ENCODE assay signal across 7 mouse cellular contexts in genomic region chr1:58030156-58030871, GRCm38 (mm10). TPM values are rescaled to one million over a fixed set of nuclear protein-coding genes. Genes with fewer than 3 reads are reported as not detected.
DNase-seq lines count a peak whose midpoint lies in the region; ATAC-seq and TF ChIP-seq lines count a peak whose summit lies in the region.

No protein-coding gene starts in this region.

- no peak for TF ChIP-seq POLR2A in limb, embryonic 14.5 days (IDR thresholded peaks at IDR 0.05; ENCODE audit: borderline replicate concordance, extremely low read depth, insufficient read depth, insufficient read length)

- no peak for ATAC-seq in embryonic facial prominence, embryonic 12.5 days (ENCODE audit: insufficient number of reproducible peaks, insufficient read depth, low FRiP score, low TSS enrichment)
- peak; percentile 80 for ATAC-seq in kidney, embryonic 14.5 days (ENCODE audit: low FRiP score, low TSS enrichment)
- ATAC-seq in limb, embryonic 14.5 days (ENCODE audit: low FRiP score, low read depth): peak; percentile 44; the same call in 1 of the 2 replicates
- ATAC-seq in midbrain, embryonic 16.5 days: peak; percentile 75

- WGBS in embryonic facial prominence, embryonic 12.5 days: 21% methylated on average over 13 of the region's 13 CpGs
- WGBS in kidney, embryonic 14.5 days: 18% methylated on average over 13 of the region's 13 CpGs
- WGBS in limb, embryonic 14.5 days: 23% methylated on average over 13 of the region's 13 CpGs
- 36% methylated on average over 13 of the region's 13 CpGs for WGBS in midbrain, embryonic 16.5 days

- no peak overlapping the region for H3K9ac ChIP-seq in embryonic facial prominence, embryonic 12.5 days
- peak overlapping the region; percentile 25; the same call in 1 of the 2 replicates for H3K9ac ChIP-seq in kidney, embryonic 14.5 days (ENCODE audit: low read depth, low read length)
- 0 out of 2 replicates have a peak overlapping the region, but pooled peaks have one; percentile 18 for H3K9ac ChIP-seq in limb, embryonic 14.5 days (ENCODE audit: low read depth, low read length, severe bottlenecking)
- H3K9ac ChIP-seq in midbrain, embryonic 16.5 days (ENCODE audit: low read depth, low read length): no peak overlapping the region

- H3K27ac ChIP-seq in embryonic facial prominence, embryonic 12.5 days: no peak overlapping the region
- no peak overlapping the region for H3K27ac ChIP-seq in kidney, embryonic 14.5 days (ENCODE audit: low read depth, low read length)
- no peak overlapping the region for H3K27ac ChIP-seq in limb, embryonic 14.5 days (replicated peaks; ENCODE audit: low read depth, low read length)
- H3K27ac ChIP-seq in midbrain, embryonic 16.5 days (ENCODE audit: low read length): no peak overlapping the region

- no peaks in the 10 kb centered on the region for H3K27me3 ChIP-seq in embryonic facial prominence, embryonic 12.5 days
- H3K27me3 ChIP-seq in kidney, embryonic 14.5 days (ENCODE audit: control insufficient read depth, insufficient read depth, low read length): no peaks in the 10 kb centered on the region
- H3K27me3 ChIP-seq in limb, embryonic 14.5 days (ENCODE audit: control insufficient read depth, insufficient read depth, low read length): no peaks in the 10 kb centered on the region
- no peaks in the 10 kb centered on the region for H3K27me3 ChIP-seq in midbrain, embryonic 16.5 days (ENCODE audit: control insufficient read depth, insufficient read depth, low read depth, low read length)

- H3K4me1 ChIP-seq in embryonic facial prominence, embryonic 12.5 days: peaks cover 11% of the 10 kb centered on the region; the same call in 1 of the 2 replicates
- H3K4me1 ChIP-seq in kidney, embryonic 14.5 days (ENCODE audit: control insufficient read depth, insufficient read depth, low read length): peaks cover 7% of the 10 kb centered on the region; the same call in 1 of the 2 replicates
- H3K4me1 ChIP-seq in limb, embryonic 14.5 days (ENCODE audit: control insufficient read depth, insufficient read depth, low read length): peaks cover 13% of the 10 kb centered on the region
- H3K4me1 ChIP-seq in midbrain, embryonic 16.5 days (ENCODE audit: control insufficient read depth, insufficient read depth, low read length): 0 out of 2 replicates have a peak, but pooled peaks cover 2% of the 10 kb centered on the region

- H3K4me2 ChIP-seq in embryonic facial prominence, embryonic 12.5 days (replicated peaks): peak overlapping the region; percentile 40
- H3K4me2 ChIP-seq in kidney, embryonic 14.5 days (replicated peaks; ENCODE audit: low read depth, low read length): peak overlapping the region; percentile 53
- peak overlapping the region; percentile 43 for H3K4me2 ChIP-seq in limb, embryonic 14.5 days (replicated peaks; ENCODE audit: low read depth, low read length, severe bottlenecking)
- peak overlapping the region; percentile 24; the same call in 1 of the 2 replicates for H3K4me2 ChIP-seq in midbrain, embryonic 16.5 days (ENCODE audit: low read length)

- H3K4me3 ChIP-seq in embryonic facial prominence, embryonic 12.5 days: peak overlapping the region; percentile 16; the same call in 1 of the 2 replicates
- peak overlapping the region; percentile 31 for H3K4me3 ChIP-seq in kidney, embryonic 14.5 days (ENCODE audit: low read length)
- peak overlapping the region; percentile 18 for H3K4me3 ChIP-seq in limb, embryonic 14.5 days (replicated peaks; ENCODE audit: low read length)
- no peak overlapping the region; the same call in 1 of the 2 replicates for H3K4me3 ChIP-seq in midbrain, embryonic 16.5 days (ENCODE audit: low read depth, low read length)

- H3K36me3 ChIP-seq in embryonic facial prominence, embryonic 12.5 days: no peaks in the 10 kb centered on the region
- H3K36me3 ChIP-seq in kidney, embryonic 14.5 days (ENCODE audit: control insufficient read depth, insufficient read depth, low read length): 0 out of 2 replicates have a peak, but pooled peaks cover 5% of the 10 kb centered on the region
- peaks cover 5% of the 10 kb centered on the region; the same call in 1 of the 2 replicates for H3K36me3 ChIP-seq in limb, embryonic 14.5 days (ENCODE audit: control insufficient read depth, insufficient read depth, low read length)
- no peaks in the 10 kb centered on the region for H3K36me3 ChIP-seq in midbrain, embryonic 16.5 days (ENCODE audit: control insufficient read depth, insufficient read depth, low read length)

- H3K9me3 ChIP-seq in embryonic facial prominence, embryonic 12.5 days: no peaks in the 10 kb centered on the region
- no peaks in the 10 kb centered on the region for H3K9me3 ChIP-seq in kidney, embryonic 14.5 days (ENCODE audit: control insufficient read depth, low read length)
- H3K9me3 ChIP-seq in limb, embryonic 14.5 days (ENCODE audit: control insufficient read depth, low read length): no peaks in the 10 kb centered on the region
- H3K9me3 ChIP-seq in midbrain, embryonic 16.5 days (replicated peaks; ENCODE audit: control insufficient read depth, low read length, poor library complexity, severe bottlenecking): no peaks in the 10 kb centered on the region

- peak; percentile 68 to 78 for DNase-seq in adrenal gland, postnatal 36 days
- DNase-seq in heart, adult 9 months (ENCODE audit: low spot score in 2 of 2): peak; percentile 88 to 92
- peak; percentile 60 for DNase-seq in limb, embryonic 14.5 days (ENCODE audit: low spot score)
- DNase-seq in urinary bladder, adult 2 months (ENCODE audit: low spot score): peak; percentile 47

RNA-seq across cellular contexts. Expression of gene Aox1, which starts 0.6 kb away (rescaled TPM):
- 10 to 100 TPM; 26.6 to 47.2 TPM for total RNA-seq in adrenal gland, postnatal 36 days (2021)
- 0.10 and 0.13 TPM in 2 replicates for polyA plus RNA-seq in embryonic facial prominence, embryonic 12.5 days (2016; fragmentation: Nextera tagmentation; extraction: Ambion mirVana)
- polyA plus RNA-seq in kidney, embryonic 14.5 days (2014; fragmentation: Nextera tagmentation; extraction: Ambion mirVana): 0.11 and 0.23 TPM in 2 replicates
- 0.98 and 1.2 TPM in 2 replicates for polyA plus RNA-seq in limb, embryonic 14.5 days (2012; rRNA removed)
- polyA plus RNA-seq in limb, embryonic 14.5 days (2014; fragmentation: Nextera tagmentation; extraction: Ambion mirVana): 0.59 and 0.80 TPM in 2 replicates
- polyA plus RNA-seq in midbrain, embryonic 16.5 days (2015; fragmentation: Nextera tagmentation; extraction: Ambion mirVana): 0.11 and 0.18 TPM in 2 replicates
- polyA plus RNA-seq in urinary bladder, adult 2 months (2012; rRNA removed): 29.5 and 30.5 TPM in 2 replicates

RNA-seq across cellular contexts. Expression of gene Kctd18, which starts 11.6 kb away (rescaled TPM):
- total RNA-seq in adrenal gland, postnatal 36 days (2021): 10 to 100 TPM in 1 of 2 experiments, 1 to 10 TPM in 1; 9.4 to 12.5 TPM
- polyA plus RNA-seq in embryonic facial prominence, embryonic 12.5 days (2016; fragmentation: Nextera tagmentation; extraction: Ambion mirVana): 24.8 and 26.1 TPM in 2 replicates
- polyA plus RNA-seq in kidney, embryonic 14.5 days (2014; fragmentation: Nextera tagmentation; extraction: Ambion mirVana): 10.3 and 16.1 TPM in 2 replicates
- polyA plus RNA-seq in limb, embryonic 14.5 days (2012; rRNA removed): 34.0 and 35.3 TPM in 2 replicates
- polyA plus RNA-seq in limb, embryonic 14.5 days (2014; fragmentation: Nextera tagmentation; extraction: Ambion mirVana): 21.1 and 23.3 TPM in 2 replicates
- polyA plus RNA-seq in midbrain, embryonic 16.5 days (2015; fragmentation: Nextera tagmentation; extraction: Ambion mirVana): 31.3 and 34.5 TPM in 2 replicates
- polyA plus RNA-seq in urinary bladder, adult 2 months (2012; rRNA removed): 20.7 and 22.2 TPM in 2 replicates

RNA-seq across cellular contexts. Expression of gene Sgo2a, which starts 34.5 kb away (rescaled TPM):
- 1 to 10 TPM; 1.3 to 1.5 TPM for total RNA-seq in adrenal gland, postnatal 36 days (2021)
- polyA plus RNA-seq in embryonic facial prominence, embryonic 12.5 days (2016; fragmentation: Nextera tagmentation; extraction: Ambion mirVana): 22.4 and 24.2 TPM in 2 replicates
- 19.6 and 23.7 TPM in 2 replicates for polyA plus RNA-seq in kidney, embryonic 14.5 days (2014; fragmentation: Nextera tagmentation; extraction: Ambion mirVana)
- polyA plus RNA-seq in limb, embryonic 14.5 days (2012; rRNA removed): 11.1 and 13.2 TPM in 2 replicates
- 16.4 and 18.0 TPM in 2 replicates for polyA plus RNA-seq in limb, embryonic 14.5 days (2014; fragmentation: Nextera tagmentation; extraction: Ambion mirVana)
- polyA plus RNA-seq in midbrain, embryonic 16.5 days (2015; fragmentation: Nextera tagmentation; extraction: Ambion mirVana): 2.0 and 3.2 TPM in 2 replicates
- polyA plus RNA-seq in urinary bladder, adult 2 months (2012; rRNA removed): 0.76 and 1.1 TPM in 2 replicates

Comparison
In these comparisons a context has a peak if more than half of its experiments do, and no peak if none do; other contexts are left out.
1. H3K9ac ChIP-seq: peak in kidney, embryonic 14.5 days (single experiment) and limb, embryonic 14.5 days (single experiment); none in embryonic facial prominence, embryonic 12.5 days (single experiment) and midbrain, embryonic 16.5 days (single experiment).
2. RNA of gene Aox1, which starts 0.6 kb away (polyA plus RNA-seq): 29.5 to 30.5 TPM in urinary bladder, adult 2 months; 0.59 to 1.2 TPM in limb, embryonic 14.5 days, 0.11 to 0.23 TPM in kidney, embryonic 14.5 days, 0.11 to 0.18 TPM in midbrain, embryonic 16.5 days and 0.10 to 0.13 TPM in embryonic facial prominence, embryonic 12.5 days; every median in the first group is over 10 times any median in the second.
3. Peak in every context shown above with its lines, with median percentiles within 50 percentile points of each other: DNase-seq and H3K4me2 ChIP-seq.